Mouse (Mus musculus): ENCODE results near the gene Aff3.

- TF ChIP-seq EP300 (IDR thresholded peaks at IDR 0.05; ENCODE audit: insufficient read depth, low read depth, low read length) (no peak), POLR2A (IDR thresholded peaks at IDR 0.05; ENCODE audit: insufficient read depth, low read depth, low read length) (no peak), CTCF (IDR thresholded peaks at IDR 0.05) (no peak)
These were observed 162.0 kb downstream of the Aff3 start for GRCm38 (mm10) chr1:38502797-38503196.
